Mouse (Mus musculus) olfactory bulb, adult 2 months (tissue): ENCODE measurements around the gene Mpdz.

Experiments used
- CTCF ChIP-seq: fragments of 200-500 bp; IDR thresholded peaks from 2 replicates; pipeline ENCODE4 v1.5.1; 2012; ENCODE audit warnings: low read depth, mild to moderate bottlenecking, low read length, moderate library complexity; ENCODE audit not compliant: insufficient read depth
- POLR2A ChIP-seq: fragments of 200-500 bp; IDR thresholded peaks from 2 replicates; pipeline ENCODE4 v1.6.1; 2012; ENCODE audit warnings: mild to moderate bottlenecking, low read depth, low read length, moderate library complexity; ENCODE audit not compliant: insufficient read depth

GRCm38 (mm10) chr4:81273067-81273466 lies 169.5 kb downstream of the Mpdz start:
- TF ChIP-seq CTCF (no peak), POLR2A (no peak)
